In genomic region chr3:96571896-96572698, GRCm38 (mm10) we compare ENCODE assay signal across 10 mouse cellular contexts. TPM values are rescaled to one million over a fixed set of nuclear protein-coding genes. Genes with fewer than 3 reads are reported as not detected.
DNase-seq lines count a peak whose midpoint lies in the region; ATAC-seq lines count a peak whose summit lies in the region.
"Had no signal": no experiment of that assay in that cellular context is flagged by ENCODE, and none has a peak within 500 bp of the region (broad histone marks: within the 10 kb centered on the region; RNA-seq: fewer than 3 reads in every experiment).

No protein-coding gene starts in this region.

- H3K27ac ChIP-seq in midbrain, embryonic 11.5 days (ENCODE audit: low read depth, low read length): no peak overlapping the region
- no peak overlapping the region for H3K27ac ChIP-seq in midbrain, embryonic 14.5 days (replicated peaks; ENCODE audit: low read depth, low read length)
- peak overlapping the region; percentile 61 to 68 for H3K27ac ChIP-seq in heart, embryonic 14.5 days (replicated peaks in 1 of 2; ENCODE audit: control insufficient read depth in 1 of 2, insufficient read depth in 1 of 2, low read depth in 2 of 2, low read length in 2 of 2)
- H3K27ac ChIP-seq in liver, embryonic 15.5 days (replicated peaks): peak overlapping the region; percentile 0
- H3K27ac ChIP-seq: embryonic facial prominence, embryonic 15.5 days; limb, embryonic 12.5 days had no signal

- H3K9me3 ChIP-seq in midbrain, embryonic 11.5 days (ENCODE audit: control insufficient read depth, low read length): no peaks in the 10 kb centered on the region
- no peaks in the 10 kb centered on the region for H3K9me3 ChIP-seq in midbrain, embryonic 14.5 days (ENCODE audit: control insufficient read depth, low read length)
- no peaks in the 10 kb centered on the region for H3K9me3 ChIP-seq in heart, embryonic 14.5 days (ENCODE audit: control insufficient read depth, low read length)
- no peaks in the 10 kb centered on the region for H3K9me3 ChIP-seq in liver, embryonic 15.5 days (replicated peaks)
- H3K9me3 ChIP-seq: embryonic facial prominence, embryonic 15.5 days; limb, embryonic 12.5 days had no signal

- H3K9ac ChIP-seq in midbrain, embryonic 11.5 days (ENCODE audit: low read length): no peak overlapping the region
- H3K9ac ChIP-seq in midbrain, embryonic 14.5 days (replicated peaks; ENCODE audit: low read length): no peak overlapping the region
- no peak overlapping the region; the same call in 1 of the 2 replicates for H3K9ac ChIP-seq in heart, embryonic 14.5 days (ENCODE audit: low read length)
- H3K9ac ChIP-seq in liver, embryonic 15.5 days: no peak overlapping the region
- H3K9ac ChIP-seq: embryonic facial prominence, embryonic 15.5 days; limb, embryonic 12.5 days had no signal

- peak; percentile 84 for DNase-seq in midbrain, embryonic 11.5 days (ENCODE audit: low spot score, missing footprints)
- no peak for DNase-seq in midbrain, embryonic 14.5 days
- DNase-seq in testis, postnatal 10 days (ENCODE audit: low spot score): peak; percentile 42
- no peak for DNase-seq in right cerebral cortex, adult 2 months (ENCODE audit: low spot score in 2 of 2)
- no peak for DNase-seq in thymus, postnatal 0 days (ENCODE audit: low spot score)
- no peak for DNase-seq in left cerebral cortex, adult 9 months (ENCODE audit: low spot score in 2 of 2)

- ATAC-seq in midbrain, embryonic 11.5 days (ENCODE audit: low FRiP score): no peak
- no peak for ATAC-seq in midbrain, embryonic 14.5 days (ENCODE audit: low FRiP score, low TSS enrichment)
- ATAC-seq in heart, embryonic 14.5 days (ENCODE audit: insufficient number of reproducible peaks, insufficient read depth, low FRiP score, low read depth): no peak
- no peak for ATAC-seq in liver, embryonic 15.5 days (ENCODE audit: insufficient read depth)

- no peak overlapping the region for H3K4me2 ChIP-seq in midbrain, embryonic 11.5 days
- H3K4me2 ChIP-seq in midbrain, embryonic 14.5 days (ENCODE audit: low read length): no peak overlapping the region
- H3K4me2 ChIP-seq in heart, embryonic 14.5 days (ENCODE audit: low read length): no peak overlapping the region
- H3K4me2 ChIP-seq in liver, embryonic 15.5 days: no peak overlapping the region
- H3K4me2 ChIP-seq: embryonic facial prominence, embryonic 15.5 days; limb, embryonic 12.5 days had no signal

- H3K36me3 ChIP-seq in midbrain, embryonic 11.5 days (ENCODE audit: control insufficient read depth, insufficient read depth, low read length): no peaks in the 10 kb centered on the region
- no peaks in the 10 kb centered on the region for H3K36me3 ChIP-seq in midbrain, embryonic 14.5 days (ENCODE audit: control insufficient read depth, insufficient read depth, low read length)
- H3K36me3 ChIP-seq in heart, embryonic 14.5 days (ENCODE audit: control insufficient read depth, insufficient read depth, low read length): no peaks in the 10 kb centered on the region
- H3K36me3 ChIP-seq in liver, embryonic 15.5 days (replicated peaks): no peaks in the 10 kb centered on the region
- H3K36me3 ChIP-seq: embryonic facial prominence, embryonic 15.5 days; limb, embryonic 12.5 days had no signal

- no peaks in the 10 kb centered on the region for H3K27me3 ChIP-seq in midbrain, embryonic 11.5 days (ENCODE audit: control insufficient read depth, insufficient read depth, low read length)
- no peaks in the 10 kb centered on the region for H3K27me3 ChIP-seq in midbrain, embryonic 14.5 days (ENCODE audit: control insufficient read depth, insufficient read depth, low read length)
- H3K27me3 ChIP-seq in heart, embryonic 14.5 days (ENCODE audit: control insufficient read depth, insufficient read depth, low read length): no peaks in the 10 kb centered on the region
- no peaks in the 10 kb centered on the region for H3K27me3 ChIP-seq in liver, embryonic 15.5 days
- H3K27me3 ChIP-seq: embryonic facial prominence, embryonic 15.5 days; limb, embryonic 12.5 days had no signal

- peaks cover 7% of the 10 kb centered on the region for H3K4me1 ChIP-seq in midbrain, embryonic 11.5 days (ENCODE audit: control insufficient read depth, insufficient read depth, low read length)
- peaks cover 9% of the 10 kb centered on the region for H3K4me1 ChIP-seq in midbrain, embryonic 14.5 days (ENCODE audit: control insufficient read depth, insufficient read depth, low read length)
- H3K4me1 ChIP-seq in heart, embryonic 14.5 days (ENCODE audit: control insufficient read depth in 2 of 2, insufficient read depth in 2 of 2, low read length in 2 of 2): peaks cover 40 to 64% of the 10 kb centered on the region in 2 experiments
- peaks cover 54% of the 10 kb centered on the region for H3K4me1 ChIP-seq in liver, embryonic 15.5 days (replicated peaks)

- 81% methylated on average over 16 of the region's 16 CpGs for WGBS in midbrain, embryonic 11.5 days
- WGBS in midbrain, embryonic 14.5 days: 80% methylated on average over 16 of the region's 16 CpGs
- WGBS in heart, embryonic 14.5 days: 61% methylated on average over 16 of the region's 16 CpGs
- 50% methylated on average over 16 of the region's 16 CpGs for WGBS in liver, embryonic 15.5 days (ENCODE audit: insufficient replicate concordance)

- H3K4me3 ChIP-seq in midbrain, embryonic 11.5 days (ENCODE audit: low read depth, low read length): no peak overlapping the region
- no peak overlapping the region for H3K4me3 ChIP-seq in midbrain, embryonic 14.5 days (replicated peaks; ENCODE audit: low read depth, low read length)
- H3K4me3 ChIP-seq in heart, embryonic 14.5 days (ENCODE audit: control insufficient read depth in 1 of 2, insufficient read depth in 1 of 2, low read depth in 1 of 2, low read length in 2 of 2): no peak overlapping the region
- H3K4me3 ChIP-seq in liver, embryonic 15.5 days (replicated peaks): no peak overlapping the region
- H3K4me3 ChIP-seq: embryonic facial prominence, embryonic 15.5 days; limb, embryonic 12.5 days had no signal

RNA-seq across cellular contexts. Expression of gene Gm16253, which starts 4.7 kb away (rescaled TPM):
- polyA plus RNA-seq in midbrain, embryonic 11.5 days (2014; fragmentation: Nextera tagmentation; extraction: Ambion mirVana): 0.36 and 0.43 TPM in 2 replicates
- polyA plus RNA-seq in midbrain, embryonic 14.5 days (2014; fragmentation: Nextera tagmentation; extraction: Ambion mirVana): 0.43 and 0.45 TPM in 2 replicates
- polyA plus RNA-seq in heart, embryonic 14.5 days (2014; fragmentation: Nextera tagmentation; extraction: Ambion mirVana): 0.68 and 0.81 TPM in 2 replicates
- 0.17 and 0.23 TPM in 2 replicates for polyA plus RNA-seq in liver, embryonic 15.5 days (2015; fragmentation: Nextera tagmentation; extraction: Ambion mirVana)
- 0.42 and 0.46 TPM in 2 replicates for polyA plus RNA-seq in thymus, postnatal 0 days (2015; fragmentation: Nextera tagmentation; extraction: Ambion mirVana)

RNA-seq across cellular contexts. Expression of gene Txnip, which starts 14.3 kb away (rescaled TPM):
- 54.0 and 55.9 TPM in 2 replicates for polyA plus RNA-seq in midbrain, embryonic 11.5 days (2014; fragmentation: Nextera tagmentation; extraction: Ambion mirVana)
- polyA plus RNA-seq in midbrain, embryonic 14.5 days (2014; fragmentation: Nextera tagmentation; extraction: Ambion mirVana): 45.0 and 60.1 TPM in 2 replicates
- 257 and 262 TPM in 2 replicates for polyA plus RNA-seq in heart, embryonic 14.5 days (2014; fragmentation: Nextera tagmentation; extraction: Ambion mirVana)
- polyA plus RNA-seq in liver, embryonic 15.5 days (2015; fragmentation: Nextera tagmentation; extraction: Ambion mirVana): 42.8 and 46.8 TPM in 2 replicates
- 260 TPM in 2 replicates for polyA plus RNA-seq in thymus, postnatal 0 days (2015; fragmentation: Nextera tagmentation; extraction: Ambion mirVana)

RNA-seq across cellular contexts. Expression of gene Polr3gl, which starts 21.9 kb away (rescaled TPM):
- 12.1 and 14.7 TPM in 2 replicates for polyA plus RNA-seq in midbrain, embryonic 11.5 days (2014; fragmentation: Nextera tagmentation; extraction: Ambion mirVana)
- 14.8 and 17.1 TPM in 2 replicates for polyA plus RNA-seq in midbrain, embryonic 14.5 days (2014; fragmentation: Nextera tagmentation; extraction: Ambion mirVana)
- polyA plus RNA-seq in heart, embryonic 14.5 days (2014; fragmentation: Nextera tagmentation; extraction: Ambion mirVana): 25.5 and 28.7 TPM in 2 replicates
- polyA plus RNA-seq in liver, embryonic 15.5 days (2015; fragmentation: Nextera tagmentation; extraction: Ambion mirVana): 10.9 and 11.7 TPM in 2 replicates
- polyA plus RNA-seq in thymus, postnatal 0 days (2015; fragmentation: Nextera tagmentation; extraction: Ambion mirVana): 25.8 and 28.8 TPM in 2 replicates

RNA-seq across cellular contexts. Expression of gene Ankrd34a, which starts 24.3 kb away (rescaled TPM):
- 1.5 and 2.0 TPM in 2 replicates for polyA plus RNA-seq in midbrain, embryonic 11.5 days (2014; fragmentation: Nextera tagmentation; extraction: Ambion mirVana)
- polyA plus RNA-seq in midbrain, embryonic 14.5 days (2014; fragmentation: Nextera tagmentation; extraction: Ambion mirVana): 12.0 and 13.7 TPM in 2 replicates
- polyA plus RNA-seq in heart, embryonic 14.5 days (2014; fragmentation: Nextera tagmentation; extraction: Ambion mirVana): 8.4 and 8.5 TPM in 2 replicates
- polyA plus RNA-seq in liver, embryonic 15.5 days (2015; fragmentation: Nextera tagmentation; extraction: Ambion mirVana): 0.12 and 0.15 TPM in 2 replicates
- 0.07 and 0.09 TPM in 2 replicates for polyA plus RNA-seq in thymus, postnatal 0 days (2015; fragmentation: Nextera tagmentation; extraction: Ambion mirVana)

RNA-seq across cellular contexts. Expression of gene Lix1l, which starts 28.9 kb away (rescaled TPM):
- polyA plus RNA-seq in midbrain, embryonic 11.5 days (2014; fragmentation: Nextera tagmentation; extraction: Ambion mirVana): 6.4 TPM in 2 replicates
- polyA plus RNA-seq in midbrain, embryonic 14.5 days (2014; fragmentation: Nextera tagmentation; extraction: Ambion mirVana): 6.7 and 7.5 TPM in 2 replicates
- polyA plus RNA-seq in heart, embryonic 14.5 days (2014; fragmentation: Nextera tagmentation; extraction: Ambion mirVana): 5.6 and 6.7 TPM in 2 replicates
- polyA plus RNA-seq in liver, embryonic 15.5 days (2015; fragmentation: Nextera tagmentation; extraction: Ambion mirVana): 0.47 and 0.64 TPM in 2 replicates
- polyA plus RNA-seq in thymus, postnatal 0 days (2015; fragmentation: Nextera tagmentation; extraction: Ambion mirVana): 1.7 TPM in 2 replicates

Comparison
In these comparisons a context has a peak if more than half of its experiments do, and no peak if none do; other contexts are left out.
1. DNase-seq: peak in midbrain, embryonic 11.5 days (single experiment) and testis, postnatal 10 days (single experiment); none in midbrain, embryonic 14.5 days (single experiment), right cerebral cortex, adult 2 months (0 of 2), thymus, postnatal 0 days (single experiment) and left cerebral cortex, adult 9 months (0 of 2).
2. H3K27ac ChIP-seq: peak in heart, embryonic 14.5 days (2 of 2) and liver, embryonic 15.5 days (single experiment); none in midbrain, embryonic 11.5 days (single experiment) and midbrain, embryonic 14.5 days (single experiment).